Mouse (Mus musculus) erythroblast, adult 5-6 weeks (primary cell): ENCODE data around the gene Hoxa13. TPM values are rescaled to one million over a fixed set of nuclear protein-coding genes. Genes with fewer than 3 reads are reported as not detected.

Experiments
- ATAC-seq: replicated peaks from 2 replicates; pipeline ENCODE4 v1.8.0; 2016; ENCODE audit warnings: moderate number of reproducible peaks, mild to moderate bottlenecking, moderate TSS enrichment, inconsistent platforms; ENCODE audit not compliant: poor library complexity, low FRiP score, severe bottlenecking
- total RNA-seq, 2 experiments: library from RNA; stranded (forward) in 1 of 2; stranded (reverse) in 1 of 2; fragments of 150-400 nt in 1 of 2; fragments of 200-764, 138-1000 nt in 1 of 2; gene quantifications; 2 replicates each; pipeline versions ENCODE4 v1.2.3 to v1.2.4; 2015 to 2017; ENCODE audit warnings: low replicate concordance in 2 of 2

Hoxa13 gene
- total RNA-seq, 2 experiments from 2014 or later = not detected

DNA sequence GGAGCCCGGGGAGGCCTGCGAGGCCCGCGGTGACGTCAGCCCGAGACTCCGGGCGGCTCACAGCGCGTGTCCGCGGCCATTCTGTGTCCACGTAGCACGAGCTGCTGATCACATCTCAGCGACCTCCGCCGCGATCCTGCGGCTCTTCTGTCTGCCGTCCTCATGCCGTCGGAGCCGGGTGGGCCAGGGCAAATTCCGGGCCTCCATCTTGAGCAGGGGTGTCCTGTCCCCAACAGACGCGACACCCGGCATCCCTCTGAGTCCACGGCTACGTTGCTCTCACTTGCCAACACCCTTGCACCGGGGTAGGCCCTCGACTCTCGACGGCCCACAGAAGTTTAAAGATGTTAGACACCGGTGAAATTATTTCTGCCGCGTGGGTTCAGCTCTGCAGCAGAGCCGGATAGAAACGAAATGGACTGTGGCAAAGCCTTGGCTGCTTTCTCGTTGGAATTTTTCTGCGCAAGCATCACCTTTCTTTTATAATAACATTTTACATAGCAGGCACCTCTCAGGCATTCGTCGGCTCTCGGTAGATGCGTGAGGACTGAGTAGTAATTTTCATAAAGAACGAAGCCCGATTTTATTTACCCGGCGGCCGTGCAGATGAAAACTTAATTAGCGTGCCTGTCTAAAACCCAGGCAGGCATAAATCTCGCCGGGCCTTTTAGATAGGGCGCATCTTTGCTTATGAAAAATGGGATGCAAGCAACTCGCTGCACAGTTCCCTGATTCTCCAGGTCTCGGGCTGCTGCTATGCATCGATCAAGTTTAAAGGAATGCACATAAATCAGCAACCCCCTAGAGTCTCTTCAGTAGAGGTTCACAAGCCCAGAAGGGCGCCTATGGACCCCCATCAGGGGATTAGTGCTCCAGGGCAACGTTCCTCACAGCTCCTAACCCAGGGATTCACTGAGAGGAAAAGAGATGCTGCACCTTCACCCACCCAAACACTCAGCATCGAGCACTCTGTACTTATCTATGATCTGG lies 6.9 kb downstream of the Hoxa13 start:
- no peak for ATAC-seq

DNA sequence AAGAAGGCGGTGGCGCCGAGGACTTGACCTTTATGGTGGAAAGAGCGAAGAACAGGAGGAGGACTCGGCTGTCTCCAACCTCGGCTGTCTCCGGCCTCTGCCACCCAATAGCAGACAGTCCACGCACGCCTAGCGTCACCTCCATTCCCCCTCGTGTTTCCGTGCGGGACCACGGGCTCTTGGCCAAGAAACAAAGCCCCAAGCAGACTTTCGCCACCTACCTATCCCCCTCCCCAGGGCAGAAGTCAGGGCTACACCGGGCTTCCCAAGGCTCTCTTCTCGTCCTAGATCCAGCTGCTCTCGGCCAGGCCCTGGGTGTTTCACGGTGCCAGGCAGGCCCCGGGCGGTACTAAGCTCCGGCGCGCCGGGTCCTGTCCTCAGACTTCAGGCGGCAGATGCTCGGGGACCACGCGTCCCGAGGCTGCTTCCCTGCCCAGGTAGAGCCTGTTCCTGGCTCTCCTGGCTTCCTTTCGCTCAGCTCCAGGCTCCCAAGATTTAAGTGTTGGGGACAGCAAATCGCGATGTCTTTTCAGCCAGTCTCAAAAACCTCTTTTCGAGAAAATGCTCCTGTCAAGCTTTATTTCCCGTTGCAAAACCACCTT lies 7.8 kb downstream of the Hoxa13 start:
- no peak for ATAC-seq

DNA sequence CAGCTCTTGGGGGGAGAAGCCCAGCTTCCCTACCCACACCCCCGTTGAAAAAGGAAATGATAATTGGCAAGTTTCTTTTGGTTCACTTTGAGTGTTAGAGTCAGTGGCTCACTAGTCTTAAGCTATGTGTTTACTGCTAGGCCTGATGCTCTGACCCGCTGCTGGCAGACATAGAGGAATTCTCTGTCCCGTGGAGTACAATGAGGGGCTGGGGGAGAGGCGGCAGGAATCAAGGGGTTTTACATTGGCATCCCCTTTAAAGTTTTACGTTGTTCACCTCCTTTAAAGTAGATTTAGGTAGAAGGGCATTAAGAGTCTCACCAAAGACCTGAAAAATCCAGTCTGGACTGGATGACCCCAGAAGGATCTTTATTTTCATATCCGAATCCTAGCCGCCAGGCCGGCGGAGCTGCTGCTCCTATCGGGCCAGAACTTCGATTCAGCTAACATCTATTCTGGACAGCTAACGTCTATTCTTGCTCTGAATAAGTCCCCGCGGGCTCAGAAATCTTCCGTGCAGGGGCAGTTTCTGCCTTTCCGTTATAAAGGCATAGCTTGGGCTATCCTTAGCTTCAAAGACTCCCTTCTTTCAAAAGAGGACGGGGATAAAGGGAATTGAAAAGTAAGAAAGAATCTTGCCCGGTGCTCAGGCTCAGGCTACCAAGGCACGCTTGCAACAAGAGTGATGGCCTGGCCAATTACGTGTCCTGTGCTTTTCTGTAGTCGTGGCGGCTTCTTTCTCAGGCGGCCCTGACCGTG lies 8.5 kb downstream of the Hoxa13 start:
- no peak for ATAC-seq

DNA sequence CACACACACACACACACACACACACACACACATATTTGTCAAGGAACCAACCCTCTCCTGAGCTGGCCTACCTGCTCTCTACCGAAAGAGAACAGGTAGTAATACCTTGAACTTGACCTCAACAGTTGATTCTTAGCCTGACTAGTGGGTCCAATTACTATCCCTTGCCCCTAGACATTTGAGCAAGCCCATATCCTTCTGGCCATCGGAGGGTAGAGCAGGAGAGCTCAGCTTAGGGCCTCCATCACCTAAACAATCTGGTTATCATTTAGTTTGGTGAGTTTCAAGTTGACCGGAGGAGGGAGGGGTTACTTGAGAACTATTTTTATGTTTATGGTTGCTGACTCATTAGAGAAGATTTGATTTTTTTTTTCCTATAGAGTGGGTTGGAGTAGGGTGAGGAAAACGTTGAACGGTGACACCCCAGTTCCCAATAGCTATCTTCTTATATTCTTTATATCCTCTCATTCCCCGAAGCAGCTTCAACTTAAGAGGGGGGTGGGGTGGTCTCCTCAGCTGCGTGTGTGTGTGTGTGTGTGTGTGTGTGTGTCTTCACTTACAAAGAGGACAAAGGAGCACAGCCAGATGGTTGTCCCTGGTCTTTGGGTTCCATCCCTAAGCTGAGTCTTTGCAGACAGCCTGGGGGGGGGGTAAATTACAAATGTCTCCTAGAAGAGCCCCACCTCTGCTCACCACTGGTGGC lies 9.4 kb downstream of the Hoxa13 start:
- ATAC-seq = no peak

DNA sequence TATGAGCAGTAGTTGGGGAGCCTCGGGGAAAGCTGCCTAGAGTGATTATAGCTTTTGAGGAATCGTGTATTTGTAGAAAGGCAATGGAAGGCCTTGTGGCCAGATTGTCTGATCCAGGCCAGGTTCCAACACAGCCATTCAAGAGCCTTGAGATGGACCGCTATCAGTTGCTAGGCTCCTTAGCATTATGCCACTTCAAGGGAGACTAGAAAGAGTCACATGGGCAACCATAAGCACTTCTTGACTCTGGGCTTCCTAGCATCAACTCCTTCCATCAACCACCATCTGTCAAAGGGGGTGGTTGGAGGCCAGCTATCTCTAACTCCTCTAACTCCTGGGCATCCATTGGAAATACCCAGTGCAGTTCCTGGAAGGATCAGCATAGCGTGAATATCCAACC lies 10.9 kb downstream of the Hoxa13 start:
- ATAC-seq = no peak

DNA sequence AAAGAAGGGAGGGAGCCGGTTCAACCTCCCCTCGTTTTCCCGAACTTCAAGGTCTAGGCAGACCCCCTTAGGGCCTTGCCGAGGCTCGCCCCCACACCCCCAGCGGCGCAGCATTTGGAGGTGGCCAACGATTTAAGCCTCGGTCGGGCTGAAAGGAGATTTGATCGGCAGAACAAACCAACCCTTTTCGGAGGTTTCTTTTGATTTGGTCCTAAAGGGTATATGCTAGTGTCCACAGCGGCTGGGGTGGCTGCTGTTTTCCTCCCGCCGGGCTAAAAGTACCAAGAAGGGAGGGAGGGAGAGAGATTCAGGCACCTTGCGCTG lies 11.3 kb downstream of the Hoxa13 start:
- ATAC-seq = no peak

DNA sequence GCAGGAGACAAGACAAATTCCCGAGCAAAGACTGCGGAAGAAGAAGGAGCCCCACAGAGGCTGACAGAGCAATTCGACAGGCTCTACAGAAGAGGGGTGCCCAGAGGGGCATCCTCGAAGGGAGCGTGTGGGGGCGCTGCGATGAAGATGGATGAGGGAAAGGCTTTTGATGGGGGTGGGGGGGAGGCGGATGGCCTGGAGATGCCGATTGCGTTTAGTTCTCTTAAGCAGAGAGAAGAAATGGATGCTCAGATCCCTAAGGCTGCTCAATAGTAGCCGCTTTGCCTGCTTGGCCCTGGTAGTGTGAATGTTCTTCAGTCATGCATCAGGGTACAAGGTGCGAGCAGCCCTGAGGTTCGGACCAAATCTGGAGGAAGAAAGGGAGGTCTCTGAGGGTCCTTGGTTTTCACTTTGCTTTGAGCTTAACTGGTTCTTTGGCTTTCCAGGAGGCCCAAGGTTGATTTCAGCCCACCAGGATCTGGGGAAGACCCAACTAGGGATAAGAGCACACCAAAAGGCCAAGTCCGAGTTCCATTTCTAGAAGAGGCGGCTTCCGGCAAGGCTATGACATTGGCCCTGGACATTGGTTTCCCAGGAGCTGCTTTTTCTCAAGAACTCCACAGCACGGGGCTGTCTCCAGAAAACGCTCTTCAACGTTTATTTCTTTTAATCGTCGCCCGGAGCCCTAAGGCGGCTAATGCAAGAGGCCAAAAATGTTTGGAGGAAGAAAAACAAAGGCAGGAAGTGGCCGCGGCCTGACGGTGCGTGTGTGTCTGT lies 11.9 kb downstream of the Hoxa13 start:
- no peak for ATAC-seq

DNA sequence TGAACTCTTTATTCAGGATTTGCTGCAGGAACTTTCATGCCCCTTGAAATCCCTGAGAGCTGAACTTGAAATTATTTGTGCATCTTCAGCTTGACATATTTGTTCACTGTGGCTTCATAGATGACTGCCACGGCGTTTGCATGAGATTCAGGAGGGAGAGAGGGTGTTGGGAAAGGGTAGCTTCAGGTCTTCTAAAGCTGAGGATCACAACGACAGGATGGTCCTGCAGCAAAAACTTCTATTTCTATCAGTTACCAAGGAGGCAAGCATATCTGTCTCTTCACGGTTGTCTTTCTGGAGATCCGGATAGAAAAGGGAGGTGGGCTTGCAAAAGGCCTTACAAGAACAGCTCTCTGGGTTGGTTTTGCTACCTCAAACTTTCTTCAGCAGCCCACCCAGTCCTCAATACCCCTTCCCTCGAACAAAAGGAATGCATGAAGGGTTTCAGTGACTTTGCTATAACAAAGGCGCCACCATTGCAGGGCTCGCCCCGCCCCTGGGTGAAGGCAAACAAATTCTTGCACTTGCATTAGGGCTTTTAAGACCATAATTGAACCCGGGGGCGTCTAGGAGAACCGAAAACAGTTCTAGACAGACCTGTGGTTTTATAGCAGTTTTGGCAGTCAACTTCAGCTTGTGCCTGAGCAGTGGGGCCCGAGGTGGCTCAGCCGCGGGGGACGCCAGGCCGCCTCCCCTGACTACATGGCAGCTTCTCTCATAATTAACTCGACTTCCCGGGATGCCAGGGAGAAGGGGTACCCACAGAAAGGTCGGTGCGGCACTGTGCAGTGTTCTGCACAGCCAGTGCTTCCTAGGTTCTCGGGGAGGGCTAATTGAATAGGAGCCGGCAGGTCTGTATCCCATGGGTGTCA lies 12.7 kb downstream of the Hoxa13 start:
- no peak for ATAC-seq

DNA sequence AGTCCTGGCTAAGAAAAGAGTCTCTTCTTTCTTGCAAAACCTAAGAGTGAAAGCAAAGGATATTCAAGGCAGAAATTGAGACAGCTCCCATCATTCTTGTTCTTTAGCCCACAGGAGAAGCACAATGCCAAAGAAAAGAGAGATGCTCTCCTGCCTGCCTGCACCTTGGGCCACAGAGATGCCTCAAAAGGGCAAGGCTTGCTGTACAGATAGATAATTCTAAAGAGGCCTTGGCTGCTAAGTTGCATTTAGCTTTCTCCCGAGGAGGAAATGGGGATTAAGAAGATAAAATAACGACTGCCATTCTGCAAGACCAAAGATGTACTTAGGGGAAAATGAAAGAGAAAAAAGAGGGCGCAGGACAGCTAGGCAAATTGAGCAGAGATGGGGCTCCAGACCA lies 13.8 kb downstream of the Hoxa13 start:
- ATAC-seq = no peak

DNA sequence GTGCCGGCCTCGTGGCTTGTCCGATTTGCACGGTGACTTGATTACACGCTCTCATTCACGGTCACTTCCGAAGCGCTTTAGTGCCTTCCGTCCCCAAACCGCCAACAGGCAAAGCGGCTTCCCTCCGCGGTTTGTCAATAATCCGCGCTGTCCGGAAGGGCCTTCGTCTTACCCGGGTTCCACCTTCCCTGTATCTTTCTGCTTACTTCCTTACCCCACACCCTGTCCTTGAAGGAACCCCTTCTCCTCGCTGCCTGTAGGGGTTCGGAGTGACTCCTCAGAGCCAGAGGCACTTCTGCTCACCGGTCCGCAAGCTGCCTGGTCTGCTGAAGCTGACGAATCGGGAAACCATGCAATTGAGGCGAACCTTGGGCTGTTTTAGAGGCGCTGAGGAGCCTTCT lies 14.3 kb downstream of the Hoxa13 start:
- ATAC-seq = no peak

DNA sequence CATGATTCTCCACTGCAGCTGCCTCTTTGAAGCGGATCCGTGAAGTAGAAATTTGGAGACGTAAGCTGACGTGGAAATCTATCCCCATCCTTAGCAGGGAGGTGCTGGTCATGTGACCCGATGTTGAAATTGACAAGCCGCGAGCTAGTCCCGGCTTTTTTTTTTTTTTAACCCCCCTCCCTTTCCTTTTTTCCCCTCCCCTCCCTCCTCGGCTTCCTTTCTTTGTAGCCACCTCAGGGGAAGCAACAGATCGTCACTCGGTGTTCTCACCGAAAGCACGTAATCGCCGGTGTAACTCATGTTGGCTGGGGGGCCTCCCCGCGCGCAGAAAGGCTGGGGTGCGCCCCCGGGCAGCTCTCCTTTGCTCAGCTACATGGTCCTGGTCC lies 14.9 kb downstream of the Hoxa13 start, which contains the start of gene Hoxa11:
Gene Hoxa11, minus strand, starts transcription at position 54 of the 386 bp plus-strand sequence.
- ATAC-seq = no peak

DNA sequence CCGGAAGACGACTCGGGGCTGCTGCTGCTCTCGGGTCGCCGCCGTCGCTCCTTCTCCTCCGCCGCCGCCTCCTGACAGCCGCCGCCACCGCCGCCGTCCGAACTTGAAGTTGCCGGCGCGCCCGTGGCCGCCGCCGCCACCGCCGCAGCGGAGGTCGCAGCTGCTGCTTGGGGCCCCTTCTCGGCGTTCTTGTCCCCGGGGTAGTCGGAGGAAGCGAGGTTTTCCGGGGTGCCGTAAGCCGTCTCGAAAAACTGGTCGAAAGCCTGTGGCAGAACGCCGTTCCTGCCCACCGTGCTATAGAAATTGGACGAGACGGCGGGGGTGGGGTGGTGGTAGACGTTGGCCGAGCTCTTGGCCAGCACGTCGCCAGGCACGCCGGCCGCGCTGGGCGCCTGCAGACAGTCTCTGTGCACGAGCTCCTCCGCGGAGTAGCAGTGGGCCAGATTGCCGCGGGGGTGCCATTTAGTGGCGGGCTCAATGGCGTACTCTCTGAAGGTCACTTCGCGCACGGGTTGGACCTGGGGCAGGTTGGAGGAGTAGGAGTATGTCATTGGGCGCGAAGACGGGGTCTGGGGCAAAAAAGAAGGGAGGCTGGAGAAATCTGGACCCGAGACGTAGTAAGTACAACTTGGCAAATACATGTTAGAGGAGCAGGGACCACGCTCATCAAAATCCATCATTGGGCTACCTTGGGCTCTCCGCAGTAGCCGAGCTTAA lies 15.5 kb downstream of the Hoxa13 start:
- ATAC-seq = no peak

DNA sequence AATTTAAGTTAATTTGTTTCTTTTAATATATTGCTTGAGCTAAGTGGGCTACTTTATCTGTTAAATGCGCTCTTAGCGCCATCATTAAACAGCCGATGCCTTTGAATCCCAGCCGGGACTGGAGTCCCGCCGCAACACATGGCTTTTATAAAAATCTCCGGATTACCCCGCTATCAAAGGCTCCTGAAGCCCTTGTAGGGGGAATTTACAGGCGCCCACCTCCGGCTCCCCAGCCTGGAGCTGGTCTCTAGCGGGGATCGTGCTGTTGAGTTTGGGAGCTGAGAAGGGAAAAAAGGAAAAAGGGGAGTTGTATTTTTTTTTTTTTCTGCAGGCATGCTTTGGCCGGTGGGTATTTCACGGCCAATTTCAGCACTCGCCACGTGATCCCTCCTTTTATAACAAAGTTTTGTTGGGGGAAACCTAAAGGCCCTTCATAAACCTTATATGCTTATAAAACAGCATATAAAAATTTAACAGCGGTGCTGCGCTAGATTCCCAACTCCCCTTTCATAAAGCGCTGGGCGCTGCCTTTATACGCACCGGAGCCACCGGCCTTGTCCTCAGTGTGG lies 16.1 kb downstream of the Hoxa13 start:
- no peak for ATAC-seq

DNA sequence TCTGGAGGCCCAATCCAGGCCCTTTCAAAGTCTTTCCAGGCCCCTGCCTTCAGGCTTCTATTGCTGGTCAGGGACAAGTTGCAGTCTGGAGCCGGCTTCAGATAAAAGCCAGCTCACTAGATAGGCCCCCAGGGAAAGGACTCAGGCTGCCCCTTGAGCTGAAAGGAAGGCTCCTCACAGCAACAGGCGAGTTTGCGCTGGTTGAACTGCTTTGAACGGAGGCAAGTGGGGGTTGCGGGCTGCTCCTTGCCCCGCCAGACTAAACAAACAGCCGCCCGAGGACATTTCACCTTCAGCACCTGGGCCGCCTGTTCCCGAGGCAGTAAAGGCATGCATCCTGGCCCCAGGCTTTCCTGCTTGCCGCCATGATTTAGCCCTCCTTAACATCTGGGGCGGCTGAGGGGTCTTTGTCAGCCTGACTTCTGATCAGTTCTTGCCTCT lies 17.0 kb downstream of the Hoxa13 start:
- ATAC-seq = no peak

DNA sequence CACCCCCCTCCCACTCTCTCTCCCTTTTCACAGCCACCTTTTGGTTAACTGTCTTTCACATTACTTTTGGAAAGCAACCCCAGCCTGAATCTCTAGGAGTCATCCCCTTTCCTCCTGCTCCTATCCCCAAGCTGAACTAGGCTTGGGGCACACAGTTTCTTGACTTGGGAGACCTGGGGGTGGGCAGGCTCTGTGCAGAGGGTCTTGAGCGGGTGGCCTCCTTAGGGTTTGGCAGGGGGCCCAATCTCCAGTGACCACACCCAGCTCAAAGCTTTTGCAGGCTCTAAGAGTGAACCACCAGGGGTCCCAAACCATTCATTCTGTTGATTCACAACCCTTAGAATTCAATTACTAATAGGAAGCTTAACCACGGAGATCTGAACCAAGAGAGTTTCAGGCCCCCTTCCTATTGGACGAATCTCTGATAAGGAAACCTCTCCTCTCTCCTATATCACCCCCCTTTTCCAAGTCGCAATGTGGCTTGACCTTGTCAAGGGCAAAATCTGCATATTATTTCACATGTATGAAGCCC lies 17.8 kb downstream of the Hoxa13 start:
- no peak for ATAC-seq

DNA sequence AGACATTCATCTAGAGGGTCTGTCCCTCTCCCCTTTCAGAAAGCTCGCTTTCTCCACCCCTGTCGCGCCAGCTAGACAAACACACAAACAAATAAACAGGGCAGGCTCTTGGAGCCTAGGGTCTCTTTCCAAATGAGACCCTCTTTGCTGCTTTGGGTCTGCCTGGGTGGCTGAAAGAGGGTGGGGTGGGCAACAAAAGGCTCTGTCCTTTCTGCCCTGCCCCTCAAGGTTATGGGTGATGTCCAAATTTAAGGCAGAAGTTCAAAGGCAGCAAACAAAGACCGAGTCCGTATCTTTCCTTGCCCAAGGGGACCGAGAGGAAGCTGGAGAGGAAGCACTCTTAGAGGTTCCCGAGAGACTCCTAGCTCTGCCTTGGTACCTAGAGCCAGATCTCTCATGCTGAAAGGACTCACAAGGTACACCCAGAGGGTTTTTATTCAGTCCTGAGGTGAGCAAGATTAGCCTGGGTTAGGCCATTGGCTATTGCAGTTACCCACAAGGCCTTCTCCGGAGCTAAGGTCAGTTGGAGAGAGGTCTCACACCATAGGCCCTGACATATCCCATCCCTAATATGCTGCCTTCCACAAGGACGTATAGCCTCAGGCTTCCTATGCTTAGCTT lies 19.6 kb downstream of the Hoxa13 start:
- ATAC-seq = no peak
